Mouse (Mus musculus): ENCODE results near the gene Tmc2. TPM values are rescaled to one million over a fixed set of nuclear protein-coding genes. Genes with fewer than 3 reads are reported as not detected.

The Tmc2 gene
- polyA plus RNA-seq, 1 experiment from 2014 or later, result not detected

DNA sequence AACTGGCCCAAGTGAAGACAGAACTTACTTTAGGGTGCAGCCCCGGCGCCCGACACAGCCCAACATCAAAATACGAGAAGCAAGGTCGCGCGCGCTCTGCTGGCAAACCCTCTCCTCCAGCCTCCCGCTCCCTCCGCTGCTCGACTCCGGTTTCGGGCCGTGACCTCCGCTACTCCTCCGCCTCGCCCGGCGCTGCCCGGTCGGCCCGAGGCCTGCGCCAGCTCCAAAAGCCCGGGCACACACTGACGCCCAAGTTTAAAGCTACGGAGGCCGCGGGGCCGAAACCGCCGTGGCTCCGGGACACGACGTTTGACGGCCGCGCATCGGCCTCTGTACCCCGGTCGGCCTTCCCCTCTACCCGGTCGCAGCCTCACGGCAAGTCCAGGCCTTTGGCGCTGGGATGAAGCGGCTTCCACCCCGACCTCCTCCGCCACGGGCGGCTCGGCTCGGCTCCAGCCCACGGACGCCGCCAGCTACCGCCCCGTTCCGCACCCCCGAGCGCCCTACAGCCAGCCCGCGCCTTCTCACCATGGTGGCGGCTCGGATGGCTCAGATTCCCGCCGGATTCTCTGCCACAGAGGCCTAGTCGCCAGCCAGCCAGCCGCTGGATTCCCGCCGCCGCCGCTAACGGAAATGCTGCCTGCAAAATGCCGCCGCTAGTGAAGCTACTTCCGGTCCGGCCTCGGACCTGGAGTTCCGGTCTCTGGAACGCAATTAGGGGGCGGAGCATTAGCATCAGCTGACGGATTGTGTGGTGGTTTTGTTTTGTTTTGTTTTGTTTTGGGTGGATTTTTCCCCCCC lies 16.1 kb upstream of the Tmc2 start, which contains the start of gene Snrpb:
TSS of gene Snrpb (minus strand) at position 698 of the 801 bp plus-strand sequence.
- H3K9ac ChIP-seq (replicated peaks), result peak within 1 kb of the TSS; percentile 100
- peak; percentile 91 for ATAC-seq
- H3K27ac ChIP-seq (ENCODE audit: low read depth), result peak within 1 kb of the TSS; percentile 95
- peak; percentile 92 for DNase-seq
- H3K4me1 ChIP-seq (ENCODE audit: insufficient read depth), result peaks cover 12% of the 10 kb centered on the region
- H3K27me3 ChIP-seq (ENCODE audit: insufficient read depth, low read length), result no peaks in the 10 kb centered on the region
- peak within 1 kb of the TSS; percentile 95 for H3K4me3 ChIP-seq (ENCODE audit: low read depth, low read length)
- WGBS (ENCODE audit: insufficient replicate concordance), result under 1% methylated on average over 80 of the region's 81 CpGs
- peaks cover 26% of the 10 kb centered on the region for H3K36me3 ChIP-seq (replicated peaks; ENCODE audit: insufficient read depth, low read length)
- no peaks in the 10 kb centered on the region for H3K9me3 ChIP-seq (ENCODE audit: low read length)
- TF ChIP-seq CTCF (IDR thresholded peaks at IDR 0.05; ENCODE audit: low read depth) (no peak), EP300 (IDR thresholded peaks at IDR 0.05; ENCODE audit: low read depth) (no peak)
- H3K4me2 ChIP-seq (ENCODE audit: low read depth, low read length), result peak within 1 kb of the TSS; percentile 98

DNA sequence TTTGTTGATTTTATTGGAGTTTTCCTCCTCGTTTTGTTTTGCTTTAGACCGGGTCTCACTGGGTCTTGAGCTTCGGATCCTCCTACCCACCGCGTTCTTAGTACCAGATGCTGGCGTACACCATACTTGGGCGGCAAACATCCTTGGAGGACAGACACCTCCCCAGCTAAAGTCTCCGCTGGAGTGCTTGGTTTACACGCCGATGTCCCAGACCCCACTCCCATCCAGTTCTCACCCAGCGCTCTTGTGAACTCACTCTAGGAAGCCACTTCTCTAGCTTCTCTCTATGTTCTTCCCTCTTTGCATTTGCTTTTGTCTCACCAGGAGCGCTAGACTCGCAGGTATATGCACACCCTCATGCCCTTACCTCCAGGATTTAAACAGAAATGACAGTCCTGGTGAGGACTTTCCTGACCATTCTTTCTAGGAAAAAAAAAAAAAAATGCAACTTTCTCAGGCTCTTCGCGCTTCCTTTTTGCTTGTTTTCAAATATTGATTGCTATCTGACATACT lies 15.4 kb upstream of the Tmc2 start:
- peak; percentile 48 for ATAC-seq
- WGBS (ENCODE audit: insufficient replicate concordance), result 3% methylated on average over 15 of the region's 15 CpGs
- Histone ChIP-seq H3K4me3 (ENCODE audit: low read depth, low read length) (peak overlapping the region; percentile 95), H3K4me1 (ENCODE audit: insufficient read depth) (peaks cover 12% of the 10 kb centered on the region), H3K36me3 (replicated peaks; ENCODE audit: insufficient read depth, low read length) (peaks cover 20% of the 10 kb centered on the region), H3K9me3 (ENCODE audit: low read length) (no peaks in the 10 kb centered on the region), H3K4me2 (ENCODE audit: low read depth, low read length) (peak overlapping the region; percentile 98), H3K27ac (ENCODE audit: low read depth) (peak overlapping the region; percentile 95), H3K9ac (replicated peaks) (peak overlapping the region; percentile 100), H3K27me3 (ENCODE audit: insufficient read depth, low read length) (no peaks in the 10 kb centered on the region)
- TF ChIP-seq EP300 (IDR thresholded peaks at IDR 0.05; ENCODE audit: low read depth) (no peak), CTCF (IDR thresholded peaks at IDR 0.05; ENCODE audit: low read depth) (no peak)
- DNase-seq, result no peak

DNA sequence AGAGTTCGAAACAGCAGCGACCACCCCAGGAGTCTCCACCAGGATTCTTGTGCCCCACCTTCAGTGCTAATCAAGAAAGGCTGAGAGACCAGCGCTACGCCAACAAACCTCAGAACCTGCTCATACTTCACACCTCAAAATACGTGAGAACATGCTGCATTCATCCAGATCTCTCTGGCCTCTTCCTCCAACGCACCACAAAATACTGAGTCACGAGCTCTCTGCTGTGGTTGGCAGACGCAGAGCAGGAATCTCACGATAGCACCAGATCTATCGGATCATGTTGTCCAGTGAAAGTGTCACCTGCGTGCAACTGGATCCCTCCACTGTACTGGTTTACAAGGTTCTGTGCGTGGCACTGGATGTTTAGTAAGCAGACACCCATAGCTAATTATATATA lies 6.6 kb upstream of the Tmc2 start:
- no peaks in the 10 kb centered on the region for H3K9me3 ChIP-seq (ENCODE audit: low read length)
- TF ChIP-seq EP300 (IDR thresholded peaks at IDR 0.05; ENCODE audit: low read depth) (no peak), CTCF (IDR thresholded peaks at IDR 0.05; ENCODE audit: low read depth) (no peak)
- no peak overlapping the region for H3K4me2 ChIP-seq (ENCODE audit: low read depth, low read length)
- H3K27ac ChIP-seq (ENCODE audit: low read depth), result no peak overlapping the region
- no peaks in the 10 kb centered on the region for H3K36me3 ChIP-seq (replicated peaks; ENCODE audit: insufficient read depth, low read length)
- no peak overlapping the region for H3K4me3 ChIP-seq (ENCODE audit: low read depth, low read length)
- DNase-seq, result no peak
- no peaks in the 10 kb centered on the region; the same call in 1 of the 2 replicates for H3K27me3 ChIP-seq (ENCODE audit: insufficient read depth, low read length)
- WGBS (ENCODE audit: insufficient replicate concordance), result 76% methylated on average over 12 of the region's 12 CpGs
- H3K4me1 ChIP-seq (ENCODE audit: insufficient read depth), result no peaks in the 10 kb centered on the region
- no peak for ATAC-seq
- H3K9ac ChIP-seq (replicated peaks), result no peak overlapping the region

DNA sequence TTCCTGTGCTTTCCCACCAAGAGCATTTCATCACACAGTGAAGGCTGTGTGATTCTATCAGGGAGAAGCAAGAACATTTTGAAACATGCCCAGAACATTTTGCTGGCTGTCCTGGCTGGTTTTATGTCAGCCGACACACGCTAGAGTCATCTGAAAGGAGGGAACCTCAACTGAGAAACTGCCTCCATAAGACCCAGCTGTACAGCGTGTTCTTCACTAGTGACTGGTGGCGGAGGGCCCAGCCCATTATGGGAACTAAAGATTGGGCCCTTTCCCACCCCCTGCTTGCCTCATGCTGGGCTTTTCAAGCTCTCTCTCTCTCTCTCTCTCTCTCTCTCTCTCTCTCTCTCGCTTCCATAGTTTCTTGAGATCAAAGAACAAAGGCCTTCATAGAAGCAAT lies 6.0 kb downstream of the Tmc2 start:
- no peak for TF ChIP-seq EP300 (IDR thresholded peaks at IDR 0.05; ENCODE audit: low read depth)
- TF ChIP-seq CTCF (IDR thresholded peaks at IDR 0.05; ENCODE audit: low read depth), result no peak

DNA sequence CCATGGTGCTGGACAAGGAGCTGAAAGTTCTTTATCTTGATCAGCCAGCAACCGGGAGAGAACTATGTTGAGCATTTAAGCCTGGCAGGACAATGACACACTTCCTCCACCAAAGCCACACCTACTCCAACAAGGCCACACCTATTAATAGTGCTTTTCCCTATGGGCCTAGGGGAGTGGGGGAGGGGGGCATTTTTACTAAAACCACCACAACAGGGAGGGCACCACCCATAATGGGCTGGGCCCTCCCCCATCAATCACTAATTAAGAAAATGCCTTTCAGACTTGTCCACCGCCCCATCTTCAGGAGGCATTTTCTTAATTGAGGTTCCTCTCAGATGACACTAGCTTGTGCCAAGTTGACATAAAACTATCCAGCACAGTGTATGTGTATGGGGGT lies 12.4 kb downstream of the Tmc2 start:
- DNase-seq (no peak), ATAC-seq (no peak)
- 55% methylated on average over 2 of the region's 2 CpGs for WGBS (ENCODE audit: insufficient replicate concordance)
- TF ChIP-seq EP300 (IDR thresholded peaks at IDR 0.05; ENCODE audit: low read depth), result no peak
- TF ChIP-seq CTCF (IDR thresholded peaks at IDR 0.05; ENCODE audit: low read depth), result no peak
- no peak overlapping the region for H3K4me3 ChIP-seq (ENCODE audit: low read depth, low read length)
- H3K9me3 ChIP-seq (ENCODE audit: low read length), result no peaks in the 10 kb centered on the region
- no peak overlapping the region for H3K4me2 ChIP-seq (ENCODE audit: low read depth, low read length)
- H3K9ac ChIP-seq (replicated peaks), result no peak overlapping the region
- no peaks in the 10 kb centered on the region for H3K36me3 ChIP-seq (replicated peaks; ENCODE audit: insufficient read depth, low read length)
- H3K27ac ChIP-seq (ENCODE audit: low read depth), result no peak overlapping the region
- no peaks in the 10 kb centered on the region for H3K27me3 ChIP-seq (ENCODE audit: insufficient read depth, low read length)
- no peaks in the 10 kb centered on the region for H3K4me1 ChIP-seq (ENCODE audit: insufficient read depth)

More for the DNA sequence above, 6.0 kb downstream of the Tmc2 start:
- H3K4me3 ChIP-seq (ENCODE audit: low read depth, low read length), result no peak overlapping the region
- 82% methylated on average over 5 of the region's 5 CpGs for WGBS (ENCODE audit: insufficient replicate concordance)
- H3K27ac ChIP-seq (ENCODE audit: low read depth), result no peak overlapping the region
- no peaks in the 10 kb centered on the region for H3K4me1 ChIP-seq (ENCODE audit: insufficient read depth)
- no peaks in the 10 kb centered on the region for H3K36me3 ChIP-seq (replicated peaks; ENCODE audit: insufficient read depth, low read length)
- ATAC-seq (no peak), DNase-seq (no peak)
- H3K4me2 ChIP-seq (ENCODE audit: low read depth, low read length), result no peak overlapping the region
- H3K9me3 ChIP-seq (ENCODE audit: low read length), result no peaks in the 10 kb centered on the region
- no peak overlapping the region for H3K9ac ChIP-seq (replicated peaks)
- no peaks in the 10 kb centered on the region for H3K27me3 ChIP-seq (ENCODE audit: insufficient read depth, low read length)

DNA sequence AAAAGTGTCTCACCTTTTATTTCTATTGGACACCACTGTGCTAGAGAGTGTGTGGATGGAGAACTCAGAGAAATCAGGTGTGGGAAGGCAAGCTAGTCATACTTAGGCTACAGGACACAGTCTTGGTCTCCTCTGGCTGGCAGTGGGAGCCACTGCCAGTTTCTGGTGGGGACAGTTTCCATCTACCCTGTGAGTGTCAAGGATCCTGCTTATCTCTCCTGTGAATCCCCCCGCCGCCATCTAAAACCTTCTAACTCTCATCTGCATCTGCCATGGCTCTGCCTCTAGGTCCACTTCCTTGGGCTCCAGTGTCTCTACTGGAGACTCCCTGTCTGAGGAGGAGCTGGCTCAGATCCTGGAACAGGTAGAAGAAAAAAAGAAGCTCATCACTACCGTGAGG lies 13.0 kb downstream of the Tmc2 start:
- Histone ChIP-seq H3K9ac (replicated peaks) (no peak overlapping the region), H3K27me3 (ENCODE audit: insufficient read depth, low read length) (no peaks in the 10 kb centered on the region), H3K4me2 (ENCODE audit: low read depth, low read length) (no peak overlapping the region), H3K9me3 (ENCODE audit: low read length) (no peaks in the 10 kb centered on the region), H3K4me3 (ENCODE audit: low read depth, low read length) (no peak overlapping the region), H3K36me3 (replicated peaks; ENCODE audit: insufficient read depth, low read length) (no peaks in the 10 kb centered on the region), H3K4me1 (ENCODE audit: insufficient read depth) (no peaks in the 10 kb centered on the region), H3K27ac (ENCODE audit: low read depth) (no peak overlapping the region)
- DNase-seq (no peak), ATAC-seq (no peak)
- WGBS (ENCODE audit: insufficient replicate concordance), result 80% methylated on average over 3 of the region's 3 CpGs
- TF ChIP-seq CTCF (IDR thresholded peaks at IDR 0.05; ENCODE audit: low read depth) (no peak), EP300 (IDR thresholded peaks at IDR 0.05; ENCODE audit: low read depth) (no peak)

Data from liver, postnatal 0 days (tissue).